22 mouse cellular contexts compared by ENCODE assay signal in the genomic region with DNA sequence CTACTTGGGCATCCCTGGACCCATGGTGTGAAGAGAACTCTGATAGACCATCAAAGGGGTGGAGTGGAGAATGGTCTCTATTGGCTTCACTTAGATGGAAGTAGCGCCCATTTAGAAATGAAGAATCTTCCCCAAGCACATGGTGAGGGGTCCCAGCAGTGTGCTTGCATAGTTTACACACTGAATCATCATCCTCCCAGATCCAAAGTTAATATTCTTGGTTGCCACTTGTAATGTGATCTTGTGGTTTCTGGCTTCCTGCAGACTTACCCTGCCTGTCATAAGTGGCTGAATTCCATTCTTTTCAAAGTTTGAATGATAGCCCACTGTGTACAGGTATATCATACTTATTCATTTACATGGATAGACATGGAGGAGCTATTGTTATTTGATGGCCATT.
DNase-seq lines count a peak whose midpoint lies in the region; ATAC-seq and TF ChIP-seq lines count a peak whose summit lies in the region.
"Had no signal": no experiment of that assay in that cellular context is flagged by ENCODE, and none has a peak within 500 bp of the region (broad histone marks: within the 10 kb centered on the region; RNA-seq: fewer than 3 reads in every experiment).

No protein-coding gene starts in this region.

- DNase-seq in liver, adult 2 months (ENCODE audit: extremely low read depth, low read depth, low spot score): no peak
- peak; percentile 65 for DNase-seq in NIH3T3 (ENCODE audit: low read depth)
- peak; percentile 61 for DNase-seq in fibroblast of lung, adult 2 months (ENCODE audit: low read depth)
- DNase-seq in cerebellum, adult 8-10 months: no peak
- no peak for DNase-seq in thymus, postnatal 0 days (ENCODE audit: low spot score)
- no peak for DNase-seq in cerebellum, postnatal 4 days (ENCODE audit: low spot score in 2 of 2)
- DNase-seq: cerebellum, adult 11-12 months; cerebellum, adult 9-10 months; cerebellum, postnatal 14 days; embryo, embryonic 11 days; forebrain, postnatal 0 days; heart, postnatal 14 days; heart, postnatal 4 days had no signal

- H3K9me3 ChIP-seq in liver, embryonic 12.5 days (replicated peaks): no peaks in the 10 kb centered on the region
- H3K9me3 ChIP-seq: embryonic facial prominence, embryonic 10.5 days; embryonic facial prominence, embryonic 13.5 days; heart, embryonic 10.5 days; heart, embryonic 13.5 days had no signal

- no peak for TF ChIP-seq CTCF in liver, adult 2 months (IDR thresholded peaks at IDR 0.05; ENCODE audit: low read depth, low read length)

- H3K4me3 ChIP-seq in liver, adult 2 months (ENCODE audit: insufficient read depth, low read depth, low read length): no peak overlapping the region
- no peak overlapping the region for H3K4me3 ChIP-seq in liver, embryonic 12.5 days
- H3K4me3 ChIP-seq: embryonic facial prominence, embryonic 10.5 days; embryonic facial prominence, embryonic 13.5 days; heart, adult 2 months; heart, embryonic 10.5 days; heart, embryonic 13.5 days had no signal

- 80% methylated on average over 1 of the region's 1 CpGs for WGBS in liver, adult 2 months
- WGBS in liver, embryonic 12.5 days (ENCODE audit: insufficient replicate concordance): 57% methylated on average over 1 of the region's 1 CpGs

- peaks cover 11% of the 10 kb centered on the region for H3K4me1 ChIP-seq in liver, adult 2 months (ENCODE audit: control insufficient read depth, insufficient read depth, low read length)
- H3K4me1 ChIP-seq in liver, embryonic 12.5 days: no peaks in the 10 kb centered on the region
- H3K4me1 ChIP-seq: embryonic facial prominence, embryonic 10.5 days; heart, embryonic 10.5 days; heart, embryonic 13.5 days had no signal

- no peaks in the 10 kb centered on the region for H3K27me3 ChIP-seq in liver, adult 2 months (ENCODE audit: control insufficient read depth, insufficient read depth, low read length)
- H3K27me3 ChIP-seq in liver, embryonic 12.5 days (replicated peaks): no peaks in the 10 kb centered on the region
- H3K27me3 ChIP-seq: embryonic facial prominence, embryonic 13.5 days; heart, embryonic 13.5 days had no signal

- no peak for ATAC-seq in liver, embryonic 12.5 days
- ATAC-seq: forebrain, embryonic 14.5 days; forebrain, postnatal 0 days; intestine, postnatal 0 days had no signal

- H3K79me2 ChIP-seq in liver, adult 2 months (ENCODE audit: control insufficient read depth, insufficient read depth, low read length): no peaks in the 10 kb centered on the region

- no peak overlapping the region for H3K9ac ChIP-seq in liver, adult 2 months (ENCODE audit: low read depth, low read length)
- H3K9ac ChIP-seq in liver, embryonic 12.5 days: no peak overlapping the region
- H3K9ac ChIP-seq: embryonic facial prominence, embryonic 13.5 days; forebrain, postnatal 0 days; heart, embryonic 13.5 days; hindbrain, embryonic 14.5 days had no signal

- TF ChIP-seq POLR2A in liver, adult 2 months (IDR thresholded peaks at IDR 0.05; ENCODE audit: extremely low read depth, insufficient read depth, low read length): no peak

- no peak overlapping the region for H3K4me2 ChIP-seq in liver, embryonic 12.5 days
- H3K4me2 ChIP-seq: embryonic facial prominence, embryonic 13.5 days; heart, embryonic 13.5 days; hindbrain, embryonic 14.5 days had no signal

- H3K27ac ChIP-seq in liver, adult 2 months (replicated peaks; ENCODE audit: insufficient read depth, low read depth, low read length): peak overlapping the region; percentile 52
- no peak overlapping the region for H3K27ac ChIP-seq in liver, embryonic 12.5 days
- H3K27ac ChIP-seq: embryonic facial prominence, embryonic 10.5 days; embryonic facial prominence, embryonic 13.5 days; heart, adult 2 months; heart, embryonic 10.5 days; heart, embryonic 13.5 days; hindbrain, embryonic 14.5 days had no signal

- H3K36me3 ChIP-seq in liver, adult 2 months (ENCODE audit: control insufficient read depth, insufficient read depth, low read length): no peaks in the 10 kb centered on the region
- no peaks in the 10 kb centered on the region for H3K36me3 ChIP-seq in liver, embryonic 12.5 days
- H3K36me3 ChIP-seq: embryonic facial prominence, embryonic 10.5 days; embryonic facial prominence, embryonic 13.5 days; heart, embryonic 10.5 days; heart, embryonic 13.5 days had no signal

Comparison
In these comparisons a context has a peak if more than half of its experiments do, and no peak if none do; other contexts are left out.
1. DNase-seq: peak in NIH3T3 (single experiment) and fibroblast of lung, adult 2 months (single experiment); none in liver, adult 2 months (single experiment), cerebellum, adult 8-10 months (single experiment), thymus, postnatal 0 days (single experiment) and cerebellum, postnatal 4 days (0 of 2).